Mouse (Mus musculus) liver, embryonic 14.5 days (tissue): ENCODE data around the gene Qrich2. TPM values are rescaled to one million over a fixed set of nuclear protein-coding genes. Genes with fewer than 3 reads are reported as not detected.

Experiments
- ATAC-seq: fragments of 200-750 bp; cut with Nextera tagmentation; 2 replicates; pipeline ENCODE4 v1.8.0; 2017; ENCODE audit warnings: moderate number of reproducible peaks, mild to moderate bottlenecking, moderate library complexity; ENCODE audit not compliant: insufficient read depth
- DNase-seq, 3 experiments: peaks; one replicate each; pipeline ENCODE4 v3.0.0-alpha.2; 2012 to 2013; ENCODE audit warnings: low read depth in 3 of 3, low spot score in 3 of 3
- H3K27ac ChIP-seq: fragments of 300-500 bp; sonication (generic); 2 replicates; pipeline ENCODE4 v1.5.1; 2014; ENCODE audit warnings: moderate library complexity, mild to moderate bottlenecking, control low read depth, inconsistent platforms
- H3K27me3 ChIP-seq: fragments of 300-500 bp; sonication (generic); 2 replicates; pipeline ENCODE4 v1.6.1; 2014; ENCODE audit warnings: mild to moderate bottlenecking, low read length, moderate library complexity; ENCODE audit not compliant: control insufficient read depth, insufficient read depth
- H3K36me3 ChIP-seq: fragments of 300-500 bp; sonication (generic); replicated peaks from 2 replicates; pipeline ENCODE4 v1.6.1; 2014; ENCODE audit warnings: low read depth; ENCODE audit not compliant: control insufficient read depth, insufficient read depth
- H3K4me1 ChIP-seq, 2 experiments: fragments of 200-500 bp in 1 of 2; fragments of 300-500 bp in 1 of 2; sonication (generic) in 1 of 2; replicated peaks; 2 replicates each; pipeline ENCODE4 v1.6.1; 2012 to 2014; ENCODE audit warnings: antibody characterized with exemption in 1 of 2, inconsistent platforms in 1 of 2, low read length in 1 of 2; ENCODE audit not compliant: control insufficient read depth in 2 of 2, insufficient read depth in 2 of 2
- H3K4me2 ChIP-seq: fragments of 300-500 bp; sonication (generic); 2 replicates; pipeline ENCODE4 v1.6.1; 2014; ENCODE audit warnings: low read depth, mild to moderate bottlenecking, control low read depth, moderate library complexity
- H3K4me3 ChIP-seq, 2 experiments: fragments of 200-500 bp in 1 of 2; fragments of 300-500 bp in 1 of 2; sonication (generic) in 1 of 2; 2 replicates each; pipeline ENCODE4 v1.5.1; 2012 to 2014; ENCODE audit warnings: low read depth in 2 of 2, low read length in 2 of 2, mild to moderate bottlenecking in 2 of 2, control low read depth in 1 of 2, inconsistent platforms in 1 of 2, moderate library complexity in 1 of 2; ENCODE audit not compliant: insufficient read depth in 1 of 2
- H3K9ac ChIP-seq: fragments of 300-500 bp; sonication (generic); replicated peaks from 2 replicates; pipeline ENCODE4 v1.6.1; 2014; ENCODE audit warnings: mild to moderate bottlenecking, control low read depth, moderate library complexity
- H3K9me3 ChIP-seq: fragments of 300-500 bp; sonication (generic); 2 replicates; pipeline ENCODE4 v1.6.1; 2016; ENCODE audit warnings: low read length, mixed read lengths; ENCODE audit not compliant: control insufficient read depth
- CTCF ChIP-seq: IDR thresholded peaks from 2 replicates; pipeline ENCODE4 v1.5.1; 2016; ENCODE audit warnings: antibody characterized with exemption, low read depth, control low read depth
- EP300 ChIP-seq: IDR thresholded peaks from 2 replicates; pipeline ENCODE4 v1.6.1; 2016; ENCODE audit warnings: antibody characterized with exemption, low read depth
- WGBS: fragments of 180-500 bp; shearing (Covaris S2); extraction: QIAGEN DNeasy Blood & Tissue Kit; methylation state at CpG from one replicate; pipeline ENCODE4 v1.1.7; 2014; ENCODE audit not compliant: insufficient replicate concordance; 5-methylcytosine and 5-hydroxymethylcytosine counted together
- polyA plus RNA-seq, 2 experiments: library from polyadenylated mRNA; depleted of rRNA in 1 of 2; stranded (reverse) in 1 of 2; unstranded in 1 of 2; fragments of >200 nt; fragmentation: Nextera tagmentation in 1 of 2; extraction: Ambion mirVana in 1 of 2; gene quantifications; 2 replicates each; pipeline versions ENCODE4 v1.2.1 to v1.2.3; 2012 to 2014

The Qrich2 gene
- polyA plus RNA-seq, 2 experiments = 0.01 to 0.08 TPM

DNA sequence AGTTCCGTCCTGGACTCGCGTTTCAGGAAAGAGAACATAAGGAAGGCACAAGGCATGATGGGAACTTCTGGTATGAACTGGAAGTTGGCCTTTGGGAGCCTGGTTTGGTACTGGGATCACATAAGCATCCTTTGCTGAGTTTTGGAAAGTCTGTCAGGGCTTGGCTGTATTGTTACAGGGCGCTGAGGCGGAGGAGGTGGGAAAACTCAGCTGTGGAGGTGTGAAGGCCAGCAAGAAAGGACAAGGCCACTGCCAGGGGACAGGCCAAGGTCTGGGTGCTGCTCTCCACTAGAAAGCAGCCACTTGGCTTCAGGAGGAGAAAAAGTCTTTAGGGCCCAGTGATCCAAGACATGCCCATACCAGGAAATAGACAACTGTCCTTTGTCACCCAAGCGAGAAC is 22.7 kb downstream of the Qrich2 start:
- no peaks in the 10 kb centered on the region for H3K9me3 ChIP-seq
- H3K36me3 ChIP-seq = peaks cover 3% of the 10 kb centered on the region
- TF ChIP-seq CTCF (no peak), EP300 (no peak)
- H3K9ac ChIP-seq = no peak overlapping the region
- no peaks in the 10 kb centered on the region; the same call in 1 of the 2 replicates for H3K27me3 ChIP-seq
- DNase-seq = no peak
- no peak for ATAC-seq
- no peak overlapping the region for H3K27ac ChIP-seq
- H3K4me2 ChIP-seq = no peak overlapping the region
- H3K4me1 ChIP-seq = peaks cover 0 to 4% of the 10 kb centered on the region in 2 experiments; a peak in 1 of 4 replicates
- no peak overlapping the region for H3K4me3 ChIP-seq
- WGBS = 81% methylated on average over 6 of the region's 6 CpGs

- Histone ChIP-seq H3K4me3 (no peak overlapping the region), H3K27ac (no peak overlapping the region), H3K9me3 (no peaks in the 10 kb centered on the region), H3K4me2 (no peak overlapping the region), H3K4me1 (peaks cover 0 to 4% of the 10 kb centered on the region in 2 experiments; a peak in 1 of 4 replicates), H3K9ac (no peak overlapping the region), H3K27me3 (no peaks in the 10 kb centered on the region; the same call in 1 of the 2 replicates), H3K36me3 (peaks cover 3% of the 10 kb centered on the region)
- ATAC-seq (no peak), DNase-seq (no peak)
- TF ChIP-seq EP300 (no peak), CTCF (no peak)
- 67% methylated on average over 6 of the region's 6 CpGs for WGBS
Measured at GRCm38 (mm10) chr11:116442867-116443177, 23.2 kb downstream of the Qrich2 start.

GRCm38 (mm10) chr11:116442129-116442866 is 23.7 kb downstream of the Qrich2 start:
- H3K9ac ChIP-seq = no peak overlapping the region
- no peak overlapping the region for H3K4me2 ChIP-seq
- peaks cover 8% of the 10 kb centered on the region for H3K36me3 ChIP-seq
- no peak for TF ChIP-seq EP300
- no peak for TF ChIP-seq CTCF
- peaks cover 0 to 4% of the 10 kb centered on the region in 2 experiments; a peak in 2 of 4 replicates for H3K4me1 ChIP-seq
- DNase-seq (no peak), ATAC-seq (no peak)
- H3K9me3 ChIP-seq = no peaks in the 10 kb centered on the region
- 73% methylated on average over 15 of the region's 15 CpGs for WGBS
- H3K27me3 ChIP-seq = no peaks in the 10 kb centered on the region; the same call in 1 of the 2 replicates
- H3K27ac ChIP-seq = no peak overlapping the region
- H3K4me3 ChIP-seq = no peak overlapping the region

- Histone ChIP-seq H3K4me3 (no peak overlapping the region), H3K9ac (no peak overlapping the region), H3K4me1 (peaks cover 9 to 20% of the 10 kb centered on the region in 2 experiments), H3K27me3 (no peaks in the 10 kb centered on the region), H3K4me2 (no peak overlapping the region), H3K36me3 (peaks cover 24% of the 10 kb centered on the region), H3K9me3 (no peaks in the 10 kb centered on the region), H3K27ac (no peak overlapping the region)
- WGBS = 64% methylated on average over 7 of the region's 7 CpGs
- DNase-seq (no peak), ATAC-seq (no peak)
- TF ChIP-seq CTCF (no peak), EP300 (no peak)
Measured at GRCm38 (mm10) chr11:116440408-116441068, 25.5 kb downstream of the Qrich2 start.
